Mouse (Mus musculus) duodenum, adult 2 months (tissue): ENCODE data around the gene Lamc3. TPM values are rescaled to one million over a fixed set of nuclear protein-coding genes. Genes with fewer than 3 reads are reported as not detected.

Experiments used
- polyA plus RNA-seq: library from polyadenylated mRNA; depleted of rRNA; stranded (reverse); fragments of >200 nt; gene quantifications from 2 replicates; pipeline ENCODE4 v1.2.3, GENCODE M21; 2012; ENCODE audit warnings: low replicate concordance; rRNA removed

Lamc3 gene
- polyA plus RNA-seq, result 2.3 TPM in 2 replicates

GRCm38 (mm10) chr2:31887030-31887429, at the start of gene Lamc3:
Lamc3 (plus strand) TSS chr2:31887291.

GRCm38 (mm10) chr2:31845896-31846691, 41.0 kb upstream of the Lamc3 start, which contains the start of gene Fibcd1:
Fibcd1 (minus strand) TSS chr2:31846005.

DNA sequence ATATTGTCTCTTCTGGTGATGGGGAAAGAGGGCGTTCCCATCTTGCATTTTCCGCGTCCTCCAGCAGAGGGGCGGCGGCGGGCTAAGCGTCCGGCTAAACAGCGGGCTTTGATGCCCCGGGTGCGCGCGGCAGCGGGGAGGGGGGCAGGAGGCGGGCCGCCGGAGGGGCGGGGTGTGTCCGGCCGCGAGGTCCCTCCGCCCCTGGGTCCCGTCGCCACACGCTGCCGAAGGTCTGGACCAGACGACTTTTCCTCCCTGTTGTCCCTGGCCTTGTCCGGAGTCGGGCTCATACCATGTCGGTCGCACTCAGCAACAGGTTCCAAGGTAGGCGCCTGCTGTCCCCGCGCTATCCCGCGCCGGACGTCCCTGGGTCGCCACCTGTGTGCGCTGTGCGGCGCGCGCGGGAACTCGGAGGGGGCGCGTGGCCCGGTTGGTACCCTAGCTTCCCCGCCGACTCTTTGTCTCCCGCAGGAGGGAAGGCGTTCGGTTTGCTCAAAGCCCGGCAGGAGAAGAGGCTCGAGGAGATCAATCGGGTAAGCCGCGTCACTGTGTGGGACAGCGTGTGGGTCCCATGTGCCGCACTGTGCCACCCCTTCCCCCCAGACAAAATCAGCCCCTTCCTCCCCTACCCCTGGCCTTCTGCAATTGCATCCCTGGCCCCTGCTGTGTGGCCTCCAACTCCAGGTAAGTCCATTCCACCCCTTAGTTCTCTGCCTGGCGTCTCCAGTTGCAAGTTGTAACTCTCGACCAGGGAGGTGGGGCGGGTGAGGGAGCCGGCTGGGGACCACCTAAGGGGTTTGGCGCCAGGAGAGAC, 63.2 kb downstream of the Lamc3 start, which contains the start of gene Aif1l:
TSS of gene Aif1l (plus strand) at position 82 of the 814 bp plus-strand sequence.

DNA sequence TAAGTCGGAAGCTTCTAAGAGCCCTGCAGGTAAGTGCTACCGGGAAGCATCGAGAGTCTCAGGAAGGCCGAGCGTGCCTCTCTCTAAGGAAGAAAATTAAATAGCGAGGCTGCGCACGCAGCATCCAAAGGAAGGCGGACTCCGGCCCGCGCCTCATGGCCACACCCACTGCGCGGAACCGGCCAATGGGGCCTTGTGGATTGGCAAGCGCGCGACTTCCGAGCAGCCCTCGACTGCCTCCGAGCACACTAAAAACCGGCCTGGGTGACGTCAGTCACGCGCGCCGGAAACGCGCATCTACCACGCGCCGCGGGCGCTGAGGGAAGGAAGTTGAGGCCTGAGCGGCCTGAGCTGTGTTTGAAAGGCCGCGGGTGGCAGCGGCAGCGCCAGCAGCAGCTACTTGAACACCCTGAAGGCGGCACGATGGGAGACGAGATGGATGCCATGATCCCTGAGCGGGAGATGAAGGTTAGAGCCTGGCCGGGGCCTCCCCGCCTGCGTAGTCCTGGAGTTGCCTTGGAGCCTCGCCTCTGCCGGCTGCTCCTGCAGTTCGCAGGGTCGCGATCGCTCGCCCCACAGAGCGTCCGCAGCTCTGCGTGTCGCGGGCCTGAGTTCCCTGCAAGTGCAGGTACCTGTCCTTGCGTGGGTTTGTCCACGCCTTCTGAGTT, 87.2 kb downstream of the Lamc3 start, which contains the start of gene Nup214:
TSS of gene Nup214 (plus strand) at position 296 of the 668 bp plus-strand sequence.

Other genes with a start within 250 kb of the Lamc3 start
- not detected in 2 replicates for gene Prdm12, start 247.3 kb upstream of the Lamc3 start, polyA plus RNA-seq
- gene Exosc2, start 216.6 kb upstream of the Lamc3 start, polyA plus RNA-seq, result 2.4 and 2.9 TPM in 2 replicates
- 39.1 and 39.6 TPM in 2 replicates for gene Abl1, start 198.9 kb upstream of the Lamc3 start, polyA plus RNA-seq
- 0.07 and 0.17 TPM in 2 replicates for gene Qrfp, start 76.7 kb upstream of the Lamc3 start, polyA plus RNA-seq
- 0.36 and 0.63 TPM in 2 replicates for gene Fibcd1, start 41.3 kb upstream of the Lamc3 start, polyA plus RNA-seq
- 0.31 and 1.3 TPM in 2 replicates for gene Aif1l, start 62.8 kb downstream of the Lamc3 start, polyA plus RNA-seq
- 17.2 and 18.9 TPM in 2 replicates for gene Nup214, start 87.1 kb downstream of the Lamc3 start, polyA plus RNA-seq
- gene Fam78a, start 197.6 kb downstream of the Lamc3 start, polyA plus RNA-seq, result 11.9 and 14.6 TPM in 2 replicates
- 4.6 and 5.2 TPM in 2 replicates for gene Plpp7, start 208.2 kb downstream of the Lamc3 start, polyA plus RNA-seq